Mouse (Mus musculus): ENCODE data around the gene Golph3l.

Gene Golph3l

DNA sequence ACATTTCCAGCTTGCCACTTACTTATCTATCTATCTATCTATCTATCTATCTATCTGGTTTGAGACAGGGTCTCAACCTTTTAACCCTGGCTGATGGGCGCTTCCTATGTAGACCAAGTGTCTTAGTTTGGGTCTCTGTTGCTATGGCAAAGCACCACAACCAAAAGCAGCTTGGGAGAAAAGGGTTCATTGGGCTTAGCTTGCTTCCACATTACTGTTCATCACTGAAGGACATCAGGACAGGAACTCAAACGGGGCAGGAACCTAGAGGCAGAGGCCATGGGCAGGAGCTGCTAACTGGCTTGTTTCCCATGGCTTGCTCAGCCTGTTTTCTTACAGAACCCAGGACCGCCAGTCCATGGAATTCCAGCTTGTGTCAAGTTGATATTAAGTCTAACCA is 68.4 kb downstream of the Golph3l start:
- no peak for DNase-seq

DNA sequence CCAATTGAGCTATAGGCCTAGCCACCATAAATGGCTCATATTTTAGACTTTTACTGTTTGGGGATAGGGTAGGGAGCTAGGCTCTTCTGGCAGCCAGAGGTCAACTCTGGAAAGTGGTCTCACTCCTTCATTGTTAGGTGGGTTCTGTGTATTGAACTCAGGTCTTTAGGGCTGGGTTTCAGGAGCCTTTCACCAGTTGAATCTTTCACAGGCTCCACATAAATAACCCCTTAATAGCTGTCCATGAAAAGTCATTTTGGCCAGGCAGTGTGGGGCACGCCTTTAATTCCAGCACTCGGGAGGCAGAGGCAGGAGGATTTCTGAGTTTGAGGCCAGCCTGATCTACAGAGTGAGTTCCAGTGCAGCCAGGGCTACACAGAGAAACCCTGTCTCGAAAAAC is 69.0 kb downstream of the Golph3l start:
- no peak for DNase-seq

GRCm38 (mm10) chr3:95658236-95658867 is 69.6 kb downstream of the Golph3l start, which contains the start of gene Mcl1:
Gene Mcl1 (plus strand): TSS chr3:95658788.
- peak; percentile 93 for DNase-seq

DNA sequence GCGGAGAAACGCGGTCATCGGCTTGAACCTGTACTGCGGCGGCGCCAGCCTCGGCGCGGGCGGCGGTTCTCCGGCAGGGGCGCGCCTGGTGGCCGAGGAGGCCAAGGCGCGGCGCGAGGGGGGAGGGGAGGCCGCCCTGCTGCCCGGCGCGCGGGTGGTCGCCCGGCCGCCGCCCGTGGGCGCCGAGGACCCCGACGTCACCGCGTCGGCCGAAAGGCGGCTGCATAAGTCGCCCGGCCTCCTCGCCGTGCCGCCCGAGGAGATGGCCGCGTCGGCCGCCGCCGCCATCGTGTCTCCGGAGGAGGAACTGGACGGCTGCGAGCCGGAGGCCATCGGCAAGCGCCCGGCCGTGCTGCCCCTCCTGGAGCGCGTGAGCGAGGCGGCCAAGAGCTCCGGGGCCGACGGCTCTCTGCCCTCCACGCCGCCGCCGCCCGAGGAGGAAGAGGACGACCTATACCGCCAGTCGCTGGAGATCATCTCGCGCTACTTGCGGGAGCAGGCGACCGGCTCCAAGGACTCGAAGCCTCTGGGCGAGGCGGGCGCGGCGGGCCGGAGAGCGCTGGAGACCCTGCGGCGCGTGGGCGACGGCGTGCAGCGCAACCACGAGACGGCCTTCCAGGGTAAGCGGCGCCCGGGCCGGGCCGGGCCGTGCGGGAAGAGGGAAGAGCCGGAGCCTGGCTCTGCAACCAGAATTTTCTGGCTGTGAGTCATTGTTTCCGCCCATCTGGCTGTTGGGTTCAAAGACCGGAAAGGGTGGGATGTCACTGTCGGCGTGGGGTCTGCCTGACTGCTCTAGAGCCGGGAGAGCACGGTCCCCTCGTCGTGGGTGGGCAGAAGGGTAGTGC is 70.4 kb downstream of the Golph3l start:
- no peak for DNase-seq

DNA sequence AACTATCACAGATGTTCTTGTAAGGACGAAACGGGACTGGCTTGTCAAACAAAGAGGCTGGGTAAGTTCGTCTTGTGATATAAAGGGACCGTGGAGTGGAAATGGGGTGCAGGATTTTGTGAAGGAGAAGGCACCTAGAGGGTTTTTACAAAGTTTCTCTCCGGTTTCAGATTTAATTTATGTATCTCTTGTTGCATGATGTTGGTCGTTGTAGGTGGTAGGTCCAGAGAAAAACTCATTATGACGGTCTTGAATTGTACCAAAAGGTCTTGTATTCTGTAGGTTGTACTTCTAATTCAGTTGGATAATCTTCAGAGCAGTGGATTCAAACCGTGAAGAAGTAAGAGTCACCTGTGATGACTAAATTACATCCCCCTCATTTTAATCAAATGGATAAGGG is 71.2 kb downstream of the Golph3l start:
- DNase-seq = no peak

DNA sequence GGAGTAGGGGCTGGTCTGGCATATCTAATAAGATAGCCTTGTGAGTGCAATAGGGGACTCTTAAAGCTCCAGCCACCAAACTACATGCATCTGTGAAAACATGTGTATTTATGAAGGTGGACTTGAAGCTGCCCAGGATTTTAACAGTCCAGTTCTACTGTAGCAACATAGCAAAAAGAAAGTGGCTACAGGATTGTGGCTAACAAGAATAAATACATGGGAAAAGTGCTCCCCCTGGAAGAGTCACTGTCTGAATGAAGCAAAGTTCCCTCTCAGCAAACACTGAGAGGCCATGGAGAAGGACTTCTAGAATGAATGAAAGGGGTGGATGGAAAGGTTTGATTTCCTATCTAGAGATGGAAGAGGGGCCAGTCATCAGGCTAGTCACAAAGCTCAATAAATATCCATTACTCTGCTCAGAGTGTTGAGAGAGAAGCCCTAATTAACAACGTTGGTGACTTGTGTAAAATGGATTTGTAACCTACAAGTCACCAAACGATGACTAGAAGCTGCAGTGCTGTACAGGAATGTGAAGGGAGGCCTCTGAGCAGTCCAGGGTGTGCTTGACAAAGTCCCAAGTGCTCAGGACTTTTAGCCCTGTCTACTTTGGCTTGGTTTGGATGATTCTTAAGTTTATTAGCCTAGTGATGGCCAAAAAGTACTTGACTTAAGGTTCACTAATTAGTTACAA is 72.2 kb downstream of the Golph3l start:
- no peak for DNase-seq

GRCm38 (mm10) chr3:95661945-95662715 is 73.4 kb downstream of the Golph3l start:
- DNase-seq = no peak

- DNase-seq = no peak
Observed at GRCm38 (mm10) chr3:95662724-95663449, 74.2 kb downstream of the Golph3l start.

- DNase-seq = no peak
Observed at GRCm38 (mm10) chr3:95663486-95663885, 74.8 kb downstream of the Golph3l start.

- no peak for DNase-seq
Observed at GRCm38 (mm10) chr3:95663969-95664608, 75.4 kb downstream of the Golph3l start.

DNA sequence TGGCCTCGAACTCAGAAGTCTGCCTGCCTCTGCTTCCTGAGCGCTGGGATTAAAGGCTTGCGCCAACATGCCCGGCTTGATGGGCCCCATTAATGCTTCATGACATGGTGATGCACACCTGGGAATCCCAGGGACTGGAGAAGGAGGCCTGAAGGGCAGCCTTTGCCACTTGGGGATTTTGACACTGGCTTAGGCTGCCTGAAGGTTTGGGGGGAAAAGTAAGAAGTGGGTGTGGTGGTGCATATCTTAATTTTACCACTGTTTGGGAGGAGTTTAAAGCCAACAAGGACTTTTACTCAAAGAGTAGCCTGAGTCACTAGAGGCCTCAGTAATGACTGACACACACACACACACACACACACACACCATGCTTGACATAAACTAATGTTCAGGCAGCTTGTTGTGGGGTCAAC is 76.2 kb downstream of the Golph3l start:
- no peak for DNase-seq

DNA sequence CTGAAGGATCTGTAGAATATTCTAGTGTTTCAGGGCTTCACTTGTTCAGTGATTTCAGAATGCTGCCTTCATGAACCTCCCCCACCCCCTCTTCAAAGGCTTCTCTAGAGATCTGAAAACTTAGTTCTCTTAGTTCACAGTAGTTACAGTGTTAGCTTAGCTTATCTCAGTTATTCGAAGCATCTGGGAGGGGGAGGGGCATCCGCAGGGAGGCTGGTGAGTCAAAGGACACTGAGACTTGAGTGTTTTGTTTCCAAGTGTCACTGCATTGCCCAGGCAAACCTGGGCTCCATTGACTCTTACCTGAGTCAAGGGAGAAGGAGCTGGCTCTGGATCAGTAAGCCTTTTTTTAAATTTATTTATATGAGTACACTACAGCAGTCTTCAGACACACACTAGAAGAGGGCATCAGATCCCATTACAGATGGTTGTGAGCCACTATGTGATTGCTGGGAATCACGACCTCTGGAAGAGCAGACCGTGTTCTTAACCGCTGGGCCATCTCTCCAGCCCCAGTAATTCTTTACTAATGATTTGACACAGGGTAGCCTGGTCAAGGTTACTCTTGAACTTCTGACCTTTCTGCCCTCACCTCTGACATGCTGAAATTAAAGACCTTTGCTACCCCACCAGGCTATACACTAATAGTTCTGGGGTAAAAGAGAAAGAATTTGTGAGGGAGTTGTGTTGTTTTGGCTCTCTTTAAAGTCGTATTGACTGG is 77.5 kb downstream of the Golph3l start:
- no peak for DNase-seq

DNA sequence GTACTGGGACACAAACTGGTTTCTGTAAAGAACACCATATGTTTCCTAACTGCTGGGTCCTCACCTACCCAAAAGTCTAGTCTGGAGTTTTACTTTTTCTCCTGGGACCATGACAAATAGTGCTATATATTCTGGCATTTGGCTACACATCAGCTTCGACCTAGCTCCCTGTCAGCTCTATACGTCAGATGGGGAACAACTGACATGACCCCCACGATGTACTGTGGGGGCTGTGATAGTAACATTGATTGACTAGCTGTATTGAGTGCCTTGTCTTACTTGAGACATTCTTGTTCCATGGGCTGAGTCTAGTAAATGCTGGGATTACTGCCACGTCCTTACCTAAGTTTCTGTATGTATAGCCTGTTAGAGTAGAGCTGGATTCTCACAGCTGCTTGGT is 78.8 kb downstream of the Golph3l start:
- DNase-seq = no peak

GRCm38 (mm10) chr3:95668026-95668425 is 79.3 kb downstream of the Golph3l start:
- DNase-seq = no peak
